Mouse (Mus musculus) lung, adult 2 months (tissue): ENCODE data around the gene Slc16a8. TPM values are rescaled to one million over a fixed set of nuclear protein-coding genes. Genes with fewer than 3 reads are reported as not detected.

Experiments used
- DNase-seq: peaks from one replicate; pipeline ENCODE4 v3.0.0; 2022
- H3K4me1 ChIP-seq: fragments of 200-500 bp; 2 replicates; pipeline ENCODE4 v1.6.1; 2011; ENCODE audit warnings: low read length; ENCODE audit not compliant: control insufficient read depth, insufficient read depth
- H3K4me3 ChIP-seq: fragments of 200-500 bp; replicated peaks from 2 replicates; pipeline ENCODE3; 2011; ENCODE audit warnings: low read depth, mild to moderate bottlenecking, control low read depth, low read length; ENCODE audit errors: extremely low read depth
- CTCF ChIP-seq: fragments of 200-500 bp; IDR thresholded peaks from 2 replicates; pipeline ENCODE4 v1.5.1; 2011; ENCODE audit warnings: mild to moderate bottlenecking, low read length, control low read depth; ENCODE audit not compliant: insufficient read depth
- POLR2A ChIP-seq: fragments of 200-500 bp; IDR thresholded peaks from 2 replicates; pipeline ENCODE4 v1.6.1; 2011; ENCODE audit warnings: low read depth, mild to moderate bottlenecking, control low read depth, low read length, borderline replicate concordance; ENCODE audit errors: extremely low read depth
- WGBS: fragments of 180-500 bp; shearing (Covaris S2); methylation state at CpG from one replicate; pipeline ENCODE4 v1.1.7; 2018; 5-methylcytosine and 5-hydroxymethylcytosine counted together
- polyA plus RNA-seq: library from polyadenylated mRNA; depleted of rRNA; stranded (reverse); fragments of >200 nt; gene quantifications from 2 replicates; pipeline ENCODE4 v1.2.3, GENCODE M21; 2012; rRNA removed

The Slc16a8 gene
- polyA plus RNA-seq, 1 experiment: 0.37 TPM

DNA sequence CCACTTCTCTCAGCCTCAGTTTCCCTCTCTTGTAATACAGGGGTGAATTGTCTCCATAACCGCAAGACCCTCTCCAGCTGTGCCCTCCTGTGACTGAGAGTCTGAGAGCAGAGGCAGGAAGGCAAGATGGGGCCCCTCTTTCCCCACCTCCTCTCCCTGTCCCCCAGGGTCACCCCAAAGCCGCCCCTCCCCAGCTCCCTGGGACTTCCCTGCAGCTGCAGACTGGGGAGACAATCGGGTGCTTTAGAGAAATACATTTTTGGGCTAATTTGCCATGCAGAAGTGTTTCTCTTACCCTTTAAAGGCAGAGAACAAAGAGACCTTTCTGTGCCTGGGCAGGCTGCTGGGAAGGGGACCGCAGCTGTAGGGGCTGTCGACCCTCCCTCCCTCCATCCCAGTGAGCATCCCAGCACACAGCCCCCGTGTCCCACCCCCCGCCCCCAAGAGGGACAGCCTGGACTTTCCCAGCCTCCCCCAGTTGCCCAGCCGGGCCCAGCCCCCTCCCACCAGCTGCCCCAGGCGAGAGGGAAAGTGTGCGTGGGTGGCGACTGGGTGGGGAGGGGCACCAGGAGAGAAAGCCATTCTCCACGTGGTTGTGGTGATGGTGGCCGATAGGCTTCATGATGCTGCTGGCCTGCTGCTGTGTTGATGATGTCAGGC, 52.9 kb downstream of the Slc16a8 start:
- no peaks in the 10 kb centered on the region for H3K4me1 ChIP-seq
- TF ChIP-seq POLR2A (no peak), CTCF (no peak)
- DNase-seq: no peak
- H3K4me3 ChIP-seq: no peak overlapping the region
- WGBS: 29% methylated on average over 13 of the region's 13 CpGs

Other genes starting within 250 kb of the Slc16a8 start
- 92.0 and 112 TPM in 2 replicates for gene H1f0, start 226.3 kb downstream of the Slc16a8 start, polyA plus RNA-seq
- gene Galr3, start 212.9 kb downstream of the Slc16a8 start, polyA plus RNA-seq: 1.3 and 1.8 TPM in 2 replicates
- gene Ankrd54, start 191.9 kb downstream of the Slc16a8 start, polyA plus RNA-seq: 60.7 and 67.3 TPM in 2 replicates
- gene Eif3l, start 179.6 kb downstream of the Slc16a8 start, polyA plus RNA-seq: 81.2 and 105 TPM in 2 replicates
- 31.9 and 36.1 TPM in 2 replicates for gene Micall1, start 145.9 kb downstream of the Slc16a8 start, polyA plus RNA-seq
- 35.2 and 38.9 TPM in 2 replicates for gene Polr2f, start 113.8 kb downstream of the Slc16a8 start, polyA plus RNA-seq
- 20.1 and 20.8 TPM in 2 replicates for gene 1700088E04Rik, start 113.5 kb downstream of the Slc16a8 start, polyA plus RNA-seq
- gene Sox10, start 89.5 kb downstream of the Slc16a8 start, polyA plus RNA-seq: 1.4 and 3.6 TPM in 2 replicates
- 21.2 and 25.9 TPM in 2 replicates for gene Pick1, start 25.6 kb downstream of the Slc16a8 start, polyA plus RNA-seq
- 0.11 and 0.22 TPM in 2 replicates for gene Gm49486, start 25.4 kb downstream of the Slc16a8 start, polyA plus RNA-seq
- gene Baiap2l2, start 30.8 kb upstream of the Slc16a8 start, polyA plus RNA-seq: 2.1 and 2.6 TPM in 2 replicates
- 25.9 and 26.1 TPM in 2 replicates for gene Pla2g6, start 73.6 kb upstream of the Slc16a8 start, polyA plus RNA-seq
- gene Maff, start 91.9 kb upstream of the Slc16a8 start, polyA plus RNA-seq: 12.1 and 21.0 TPM in 2 replicates
- 269 and 331 TPM in 2 replicates for gene Tmem184b, start 148.8 kb upstream of the Slc16a8 start, polyA plus RNA-seq
- 90.8 and 109 TPM in 2 replicates for gene Csnk1e, start 200.8 kb upstream of the Slc16a8 start, polyA plus RNA-seq